Mouse (Mus musculus) myocyte (in vitro differentiated cells): ENCODE results near the gene Ndufa9.

Experiments
- MAX ChIP-seq: IDR thresholded peaks from one replicate; pipeline ENCODE4 v1.6.1; 2011; ENCODE audit warnings: low read depth, mild to moderate bottlenecking, control low read depth
- MYOD1 ChIP-seq, 3 experiments: IDR thresholded peaks; one replicate each; pipeline ENCODE4 v1.6.1; 2011; ENCODE audit warnings: control low read depth in 2 of 3, low read depth in 2 of 3, mild to moderate bottlenecking in 2 of 3, moderate library complexity in 1 of 3; ENCODE audit not compliant: insufficient read length in 2 of 3, control insufficient read depth in 1 of 3
- USF1 ChIP-seq: IDR thresholded peaks from one replicate; pipeline ENCODE4 v1.6.1; 2011; ENCODE audit warnings: low read depth, mild to moderate bottlenecking, control low read depth, moderate library complexity

- TF ChIP-seq MAX (no peak), USF1 (no peak), MYOD1 (IDR thresholded peaks at IDR 0.05; ENCODE audit: control insufficient read depth in 1 of 3, insufficient read length in 2 of 3, low read depth in 2 of 3) (no peak)
These were observed 37.5 kb downstream of the Ndufa9 start for GRCm38 (mm10) chr6:126811481-126811880.
